Mouse (Mus musculus): ENCODE data around the gene Edn2. TPM values are rescaled to one million over a fixed set of nuclear protein-coding genes. Genes with fewer than 3 reads are reported as not detected.
A peak's percentile ranks its signal among the peaks of the same experiment; 100 is the strongest.

Edn2 gene
- polyA plus RNA-seq, 1 experiment from 2014 or later = 3.0 TPM

DNA sequence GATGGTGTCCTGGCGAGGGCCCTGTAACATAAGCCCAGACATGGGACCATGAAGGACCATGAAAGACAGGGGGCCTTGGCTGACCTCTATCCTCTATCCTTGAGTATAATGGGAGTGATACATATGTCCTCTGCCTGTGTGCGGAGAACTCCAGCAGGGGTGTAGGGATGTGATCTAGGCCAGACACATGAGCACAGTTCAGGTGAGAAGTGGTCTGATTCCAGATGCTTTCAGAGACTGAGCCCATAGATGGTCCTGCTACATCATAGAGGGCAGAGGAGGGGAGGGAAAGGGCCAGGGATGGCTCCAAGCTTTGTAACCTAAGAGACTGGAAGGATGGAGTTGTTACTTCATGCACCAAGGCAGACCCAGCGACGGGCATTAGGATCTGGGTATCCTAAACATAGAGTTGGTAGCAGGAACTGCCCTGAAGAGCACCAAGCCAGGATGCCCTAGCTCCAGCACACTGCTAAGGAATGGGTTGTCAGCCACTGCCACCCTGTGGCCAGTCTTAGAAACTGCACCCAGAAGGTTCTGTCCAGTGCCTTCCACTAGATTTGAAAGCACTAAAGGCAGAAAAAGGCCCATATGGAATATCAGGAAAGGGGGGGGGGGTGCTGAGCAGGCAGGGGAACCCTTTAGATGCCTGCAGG is 31.6 kb upstream of the Edn2 start:
- 0 out of 2 replicates have a peak, but pooled peaks have one; percentile 46 for ATAC-seq (ENCODE audit: insufficient number of reproducible peaks, insufficient read depth, low FRiP score, low read depth)
- Histone ChIP-seq H3K27me3 (ENCODE audit: control insufficient read depth, insufficient read depth, low read length) (no peaks in the 10 kb centered on the region), H3K36me3 (ENCODE audit: control insufficient read depth, insufficient read depth, low read length) (no peaks in the 10 kb centered on the region), H3K4me3 (ENCODE audit: low read depth, low read length) (no peak overlapping the region), H3K9ac (replicated peaks; ENCODE audit: low read depth, low read length) (no peak overlapping the region), H3K4me2 (replicated peaks; ENCODE audit: low read depth, low read length) (no peak overlapping the region), H3K27ac (ENCODE audit: low read length) (no peak overlapping the region), H3K4me1 (ENCODE audit: control insufficient read depth, insufficient read depth, low read length) (no peaks in the 10 kb centered on the region), H3K9me3 (ENCODE audit: control insufficient read depth, low read depth, low read length) (no peaks in the 10 kb centered on the region)
- 53% methylated on average over 4 of the region's 4 CpGs for WGBS

DNA sequence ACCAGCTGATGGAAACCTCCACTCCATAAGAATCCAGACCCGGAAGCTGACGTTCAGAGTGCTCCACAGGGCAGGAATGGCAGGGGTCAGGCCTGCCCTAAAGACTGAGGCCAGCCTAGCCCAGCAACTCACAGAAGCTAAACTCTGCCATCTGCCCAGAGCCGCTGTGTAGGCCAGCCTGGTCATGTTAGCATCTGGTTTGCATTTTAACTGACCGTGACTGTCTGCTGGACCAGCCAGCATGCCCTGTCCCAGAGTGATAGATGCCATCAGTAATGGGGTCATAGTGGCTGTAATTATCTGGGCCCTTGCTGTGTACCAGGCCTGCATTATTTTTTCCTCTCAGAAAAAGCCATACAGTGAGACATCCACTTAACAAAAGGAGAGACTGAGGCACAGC is 30.1 kb upstream of the Edn2 start:
- Histone ChIP-seq H3K27me3 (ENCODE audit: control insufficient read depth, insufficient read depth, low read length) (no peaks in the 10 kb centered on the region), H3K9me3 (ENCODE audit: control insufficient read depth, low read depth, low read length) (no peaks in the 10 kb centered on the region), H3K4me1 (ENCODE audit: control insufficient read depth, insufficient read depth, low read length) (no peaks in the 10 kb centered on the region), H3K9ac (replicated peaks; ENCODE audit: low read depth, low read length) (no peak overlapping the region), H3K4me2 (replicated peaks; ENCODE audit: low read depth, low read length) (no peak overlapping the region), H3K27ac (ENCODE audit: low read length) (no peak overlapping the region), H3K36me3 (ENCODE audit: control insufficient read depth, insufficient read depth, low read length) (no peaks in the 10 kb centered on the region), H3K4me3 (ENCODE audit: low read depth, low read length) (no peak overlapping the region)
- ATAC-seq (ENCODE audit: insufficient number of reproducible peaks, insufficient read depth, low FRiP score, low read depth) = no peak
- WGBS = 68% methylated on average over 4 of the region's 4 CpGs

DNA sequence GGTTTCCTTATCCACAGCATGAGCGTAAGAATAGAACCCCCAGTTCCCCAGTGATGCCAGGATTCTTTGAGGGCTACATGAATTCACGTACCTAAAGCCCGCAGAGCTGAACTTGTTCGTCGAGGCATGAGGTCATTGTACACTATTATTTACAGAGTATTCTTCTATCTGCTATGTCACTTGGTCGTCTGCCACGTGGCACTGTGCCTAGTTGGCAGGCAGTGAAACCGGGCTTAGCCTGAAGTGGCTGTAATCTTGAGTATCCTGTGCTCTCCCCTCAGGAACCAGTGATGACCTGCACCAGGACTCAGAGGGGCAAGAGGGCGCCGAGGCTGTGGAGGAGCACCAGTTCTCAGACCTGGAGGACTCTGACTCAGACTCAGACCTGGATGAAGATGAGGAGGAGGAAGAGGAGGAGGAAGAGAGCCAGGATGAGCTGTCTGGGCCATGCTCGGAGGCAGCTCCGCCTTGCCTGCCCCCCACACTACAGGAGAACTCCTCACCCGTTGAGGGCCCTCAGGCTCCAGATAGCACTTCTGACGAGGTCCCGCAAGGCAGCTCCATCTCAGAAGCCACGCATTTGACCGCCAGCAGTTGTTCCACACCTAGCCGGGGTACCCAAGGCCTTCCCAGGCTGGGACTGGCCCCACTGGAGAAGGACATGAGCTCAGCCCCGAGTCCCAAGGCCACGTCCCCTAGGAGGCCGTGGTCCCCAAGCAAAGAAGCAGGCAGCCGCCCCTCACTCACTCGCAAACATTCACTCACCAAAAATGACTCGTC is 29.4 kb upstream of the Edn2 start:
- H3K36me3 ChIP-seq (ENCODE audit: control insufficient read depth, insufficient read depth, low read length) = no peaks in the 10 kb centered on the region
- no peak overlapping the region for H3K4me3 ChIP-seq (ENCODE audit: low read depth, low read length)
- 74% methylated on average over 24 of the region's 24 CpGs for WGBS
- H3K9ac ChIP-seq (replicated peaks; ENCODE audit: low read depth, low read length) = no peak overlapping the region
- H3K4me2 ChIP-seq (replicated peaks; ENCODE audit: low read depth, low read length) = no peak overlapping the region
- H3K4me1 ChIP-seq (ENCODE audit: control insufficient read depth, insufficient read depth, low read length) = no peaks in the 10 kb centered on the region
- no peak for ATAC-seq (ENCODE audit: insufficient number of reproducible peaks, insufficient read depth, low FRiP score, low read depth)
- H3K27ac ChIP-seq (ENCODE audit: low read length) = no peak overlapping the region
- H3K27me3 ChIP-seq (ENCODE audit: control insufficient read depth, insufficient read depth, low read length) = no peaks in the 10 kb centered on the region
- H3K9me3 ChIP-seq (ENCODE audit: control insufficient read depth, low read depth, low read length) = no peaks in the 10 kb centered on the region

DNA sequence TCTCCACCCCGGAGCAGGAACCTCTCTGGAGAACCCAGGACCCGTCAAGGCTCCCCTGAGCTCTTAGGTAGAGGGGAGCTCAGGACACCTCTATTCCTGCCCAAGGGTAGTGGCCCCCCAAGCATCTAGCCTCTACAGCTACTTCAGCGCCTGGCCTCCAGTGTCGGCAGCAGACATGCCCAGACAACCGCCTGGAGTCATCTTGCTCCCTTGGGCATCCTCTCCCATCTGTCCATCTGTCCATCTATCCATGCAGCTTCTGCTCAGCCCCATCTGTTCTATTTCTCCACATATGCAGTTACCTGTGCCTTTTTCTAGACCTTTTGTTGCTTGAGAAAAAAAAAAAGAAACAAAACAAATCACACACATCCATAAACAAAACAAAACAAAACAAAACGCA is 26.8 kb upstream of the Edn2 start:
- H3K27me3 ChIP-seq (ENCODE audit: control insufficient read depth, insufficient read depth, low read length) = no peaks in the 10 kb centered on the region
- no peak overlapping the region for H3K4me3 ChIP-seq (ENCODE audit: low read depth, low read length)
- H3K4me2 ChIP-seq (replicated peaks; ENCODE audit: low read depth, low read length) = no peak overlapping the region
- WGBS = 79% methylated on average over 6 of the region's 6 CpGs
- no peak overlapping the region for H3K9ac ChIP-seq (replicated peaks; ENCODE audit: low read depth, low read length)
- H3K27ac ChIP-seq (ENCODE audit: low read length) = no peak overlapping the region
- H3K4me1 ChIP-seq (ENCODE audit: control insufficient read depth, insufficient read depth, low read length) = no peaks in the 10 kb centered on the region
- no peaks in the 10 kb centered on the region for H3K9me3 ChIP-seq (ENCODE audit: control insufficient read depth, low read depth, low read length)
- no peak for ATAC-seq (ENCODE audit: insufficient number of reproducible peaks, insufficient read depth, low FRiP score, low read depth)
- no peaks in the 10 kb centered on the region for H3K36me3 ChIP-seq (ENCODE audit: control insufficient read depth, insufficient read depth, low read length)

DNA sequence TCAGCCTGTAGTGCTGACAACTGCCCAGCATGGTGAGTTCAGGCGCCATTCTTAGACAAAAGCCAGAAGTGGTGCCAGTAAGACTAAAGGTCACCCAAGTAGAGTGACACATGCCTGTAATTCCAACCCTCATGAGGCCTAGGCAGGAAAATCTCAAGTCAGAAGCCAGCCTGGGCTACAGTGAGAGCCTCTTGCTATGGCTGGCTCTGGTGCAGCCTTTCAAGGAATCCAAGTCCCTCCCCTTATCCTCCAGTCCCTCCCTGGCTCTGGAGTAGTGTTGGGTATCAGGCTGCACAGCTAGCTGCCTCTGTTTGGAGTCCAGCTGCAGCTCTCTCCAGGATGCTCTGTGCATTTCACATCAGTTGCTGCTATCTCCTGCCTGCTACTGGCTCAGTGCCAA is 19.2 kb upstream of the Edn2 start:
- H3K36me3 ChIP-seq (ENCODE audit: control insufficient read depth, insufficient read depth, low read length) = no peaks in the 10 kb centered on the region
- WGBS = 75% methylated on average over 1 of the region's 1 CpGs
- no peaks in the 10 kb centered on the region for H3K27me3 ChIP-seq (ENCODE audit: control insufficient read depth, insufficient read depth, low read length)
- H3K4me2 ChIP-seq (replicated peaks; ENCODE audit: low read depth, low read length) = no peak overlapping the region
- H3K9me3 ChIP-seq (ENCODE audit: control insufficient read depth, low read depth, low read length) = no peaks in the 10 kb centered on the region
- H3K9ac ChIP-seq (replicated peaks; ENCODE audit: low read depth, low read length) = no peak overlapping the region
- no peaks in the 10 kb centered on the region for H3K4me1 ChIP-seq (ENCODE audit: control insufficient read depth, insufficient read depth, low read length)
- no peak overlapping the region for H3K27ac ChIP-seq (ENCODE audit: low read length)
- ATAC-seq (ENCODE audit: insufficient number of reproducible peaks, insufficient read depth, low FRiP score, low read depth) = no peak
- H3K4me3 ChIP-seq (ENCODE audit: low read depth, low read length) = no peak overlapping the region

DNA sequence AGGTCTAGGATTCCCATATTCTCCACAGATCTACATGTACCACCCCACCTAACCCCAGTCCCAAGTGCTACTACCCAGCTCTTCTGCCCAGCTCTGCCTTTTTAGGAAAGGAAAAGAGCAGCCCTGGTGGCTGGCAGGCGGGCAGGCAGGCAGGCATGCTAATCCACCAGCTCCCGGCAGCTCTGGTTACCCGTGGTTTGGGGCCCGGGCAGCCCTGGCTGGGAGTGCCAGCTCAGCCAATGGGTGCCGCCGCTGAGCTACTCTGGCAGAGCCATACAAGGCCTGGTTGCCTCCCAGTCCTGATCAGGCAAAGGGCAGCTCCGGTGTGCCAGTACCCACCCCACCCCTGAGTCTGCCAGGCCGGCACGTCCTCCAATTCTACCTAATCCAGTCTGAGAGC is 18.1 kb upstream of the Edn2 start:
- no peaks in the 10 kb centered on the region for H3K4me1 ChIP-seq (ENCODE audit: control insufficient read depth, insufficient read depth, low read length)
- no peak overlapping the region for H3K9ac ChIP-seq (replicated peaks; ENCODE audit: low read depth, low read length)
- H3K4me3 ChIP-seq (ENCODE audit: low read depth, low read length) = no peak overlapping the region
- H3K4me2 ChIP-seq (replicated peaks; ENCODE audit: low read depth, low read length) = no peak overlapping the region
- H3K27me3 ChIP-seq (ENCODE audit: control insufficient read depth, insufficient read depth, low read length) = no peaks in the 10 kb centered on the region
- no peak overlapping the region for H3K27ac ChIP-seq (ENCODE audit: low read length)
- WGBS = 79% methylated on average over 9 of the region's 9 CpGs
- no peaks in the 10 kb centered on the region for H3K36me3 ChIP-seq (ENCODE audit: control insufficient read depth, insufficient read depth, low read length)
- no peaks in the 10 kb centered on the region for H3K9me3 ChIP-seq (ENCODE audit: control insufficient read depth, low read depth, low read length)
- no peak for ATAC-seq (ENCODE audit: insufficient number of reproducible peaks, insufficient read depth, low FRiP score, low read depth)

DNA sequence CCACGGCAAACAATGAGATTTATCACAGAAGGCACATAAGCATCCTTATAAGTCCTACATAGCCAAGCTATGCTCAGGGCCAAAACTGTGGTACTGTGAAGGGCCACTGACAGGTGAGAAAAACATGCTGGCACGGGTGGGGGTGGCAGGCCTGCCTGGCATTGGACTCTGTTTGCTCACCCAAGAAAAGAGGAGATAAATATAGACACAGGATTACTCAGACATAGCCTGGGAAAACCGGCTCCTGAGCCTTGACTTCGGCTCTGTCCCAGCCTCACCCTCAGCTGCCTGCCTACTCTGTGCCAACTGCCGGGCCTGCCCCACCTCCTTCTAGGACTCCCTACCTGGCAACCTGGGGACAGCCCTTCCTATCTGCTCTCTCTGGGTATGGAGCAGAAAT is 16.7 kb upstream of the Edn2 start:
- no peaks in the 10 kb centered on the region for H3K36me3 ChIP-seq (ENCODE audit: control insufficient read depth, insufficient read depth, low read length)
- no peak for ATAC-seq (ENCODE audit: insufficient number of reproducible peaks, insufficient read depth, low FRiP score, low read depth)
- WGBS = 72% methylated on average over 5 of the region's 5 CpGs
- no peaks in the 10 kb centered on the region for H3K27me3 ChIP-seq (ENCODE audit: control insufficient read depth, insufficient read depth, low read length)
- no peak overlapping the region for H3K27ac ChIP-seq (ENCODE audit: low read length)
- peaks cover 6% of the 10 kb centered on the region; the same call in 1 of the 2 replicates for H3K4me1 ChIP-seq (ENCODE audit: control insufficient read depth, insufficient read depth, low read length)
- H3K9ac ChIP-seq (replicated peaks; ENCODE audit: low read depth, low read length) = no peak overlapping the region
- no peaks in the 10 kb centered on the region for H3K9me3 ChIP-seq (ENCODE audit: control insufficient read depth, low read depth, low read length)
- H3K4me2 ChIP-seq (replicated peaks; ENCODE audit: low read depth, low read length) = no peak overlapping the region
- H3K4me3 ChIP-seq (ENCODE audit: low read depth, low read length) = no peak overlapping the region

DNA sequence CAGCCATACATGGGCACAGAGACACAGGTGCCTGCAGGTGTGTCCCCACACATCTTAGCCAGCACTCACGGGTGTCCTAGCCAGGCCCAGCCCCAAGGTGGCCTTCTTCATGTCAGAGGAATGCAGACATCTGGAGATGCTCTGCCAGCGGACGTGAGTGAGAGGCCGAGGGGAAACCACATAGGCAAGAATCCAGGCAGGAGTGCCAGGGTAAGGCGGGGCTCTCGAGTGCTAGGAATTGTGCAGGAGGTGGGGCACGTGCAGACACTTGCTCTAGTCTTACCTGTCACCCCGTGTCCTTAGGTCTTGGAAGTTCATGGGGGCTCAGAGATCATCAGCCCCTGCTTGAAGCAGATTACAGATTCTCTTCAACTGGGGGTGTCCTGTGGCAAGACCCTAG is 15.1 kb upstream of the Edn2 start:
- H3K4me3 ChIP-seq (ENCODE audit: low read depth, low read length) = no peak overlapping the region
- H3K27me3 ChIP-seq (ENCODE audit: control insufficient read depth, insufficient read depth, low read length) = no peaks in the 10 kb centered on the region
- no peak overlapping the region for H3K27ac ChIP-seq (ENCODE audit: low read length)
- no peak overlapping the region for H3K4me2 ChIP-seq (replicated peaks; ENCODE audit: low read depth, low read length)
- H3K9me3 ChIP-seq (ENCODE audit: control insufficient read depth, low read depth, low read length) = no peaks in the 10 kb centered on the region
- 60% methylated on average over 8 of the region's 8 CpGs for WGBS
- peaks cover 6% of the 10 kb centered on the region; the same call in 1 of the 2 replicates for H3K4me1 ChIP-seq (ENCODE audit: control insufficient read depth, insufficient read depth, low read length)
- no peaks in the 10 kb centered on the region for H3K36me3 ChIP-seq (ENCODE audit: control insufficient read depth, insufficient read depth, low read length)
- H3K9ac ChIP-seq (replicated peaks; ENCODE audit: low read depth, low read length) = no peak overlapping the region
- no peak for ATAC-seq (ENCODE audit: insufficient number of reproducible peaks, insufficient read depth, low FRiP score, low read depth)

Data from stomach, embryonic 14.5 days (tissue).